Mouse (Mus musculus) macrophage (primary cell): ENCODE measurements around the gene Chst8. TPM values are rescaled to one million over a fixed set of nuclear protein-coding genes. Genes with fewer than 3 reads are reported as not detected.

ENCODE experiments used
- H3K27ac ChIP-seq: fragments of 350-480 bp; formaldehyde crosslinking; 2 replicates; pipeline ENCODE4 v1.9.0; 2021
- H3K36me3 ChIP-seq: fragments of 350-480 bp; formaldehyde crosslinking; 2 replicates; pipeline ENCODE4 v1.9.0; 2021; ENCODE audit errors: inconsistent target
- H3K4me3 ChIP-seq: fragments of 350-480 bp; formaldehyde crosslinking; 2 replicates; pipeline ENCODE4 v1.9.0; 2021; ENCODE audit errors: inconsistent target
- H3K79me2 ChIP-seq: fragments of 350-480 bp; formaldehyde crosslinking; 2 replicates; pipeline ENCODE4 v1.9.0; 2021; ENCODE audit errors: inconsistent target
- WGBS: methylation state at CpG from one replicate; pipeline ENCODE4 v1.1.7; 2026; ENCODE audit warnings: inconsistent platforms; ENCODE audit not compliant: missing documents; 5-methylcytosine and 5-hydroxymethylcytosine counted together
- polyA plus RNA-seq: library from polyadenylated mRNA; stranded (reverse); fragments of 250-400 nt; gene quantifications from 3 replicates; pipeline ENCODE4 v1.2.4, GENCODE M21; 2018; ENCODE audit warnings: inconsistent platforms

Chst8 gene
- polyA plus RNA-seq, 1 experiment from 2014 or later: not detected

- Histone ChIP-seq H3K36me3 (no peaks in the 10 kb centered on the region), H3K4me3 (no peak overlapping the region), H3K79me2 (no peaks in the 10 kb centered on the region), H3K27ac (no peak overlapping the region)
- WGBS: 86% methylated on average over 7 of the region's 7 CpGs
These were observed 62.2 kb downstream of the Chst8 start for GRCm38 (mm10) chr7:34750350-34750749.

DNA sequence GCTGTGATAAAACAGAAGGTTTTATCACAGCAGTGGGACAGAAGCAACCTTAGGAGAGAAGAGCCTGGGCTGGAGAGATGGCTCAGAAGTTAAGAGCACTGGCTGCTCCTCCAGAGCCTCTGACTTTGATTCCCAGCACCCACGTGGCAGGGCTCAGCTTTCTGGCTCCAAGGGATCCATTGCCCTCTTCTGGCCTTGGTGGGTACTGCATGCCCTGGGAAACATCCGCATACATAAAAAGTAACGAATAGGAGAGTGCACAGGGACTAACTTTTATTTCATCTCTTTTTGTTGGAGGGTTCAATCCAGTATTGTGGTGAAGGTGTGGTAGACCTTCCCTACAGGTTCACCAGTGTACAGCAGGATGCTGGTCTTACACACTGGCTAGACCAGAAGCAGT is 62.8 kb downstream of the Chst8 start:
- WGBS: 70% methylated on average over 3 of the region's 3 CpGs
- Histone ChIP-seq H3K79me2 (no peaks in the 10 kb centered on the region), H3K27ac (no peak overlapping the region), H3K36me3 (no peaks in the 10 kb centered on the region), H3K4me3 (no peak overlapping the region)

DNA sequence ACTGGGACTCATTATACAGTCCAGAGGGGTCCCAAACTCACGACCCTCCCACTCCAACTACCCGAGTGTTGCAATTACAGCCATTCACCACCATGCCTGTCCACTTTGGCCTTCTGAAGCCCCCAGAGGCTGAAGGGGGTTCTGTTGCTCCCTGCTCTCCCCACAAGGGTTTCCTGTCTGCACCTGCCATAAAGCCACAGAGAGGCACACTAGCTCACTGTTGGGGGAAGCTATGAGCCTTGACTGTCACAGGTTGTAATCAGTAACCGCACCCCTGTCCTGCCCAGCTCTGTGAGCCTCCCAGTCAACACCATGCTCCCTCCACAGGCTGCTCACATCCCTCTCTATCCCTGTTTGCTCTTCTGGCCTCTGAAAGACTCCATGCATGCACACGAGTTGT is 64.0 kb downstream of the Chst8 start:
- no peak overlapping the region for H3K27ac ChIP-seq
- 57% methylated on average over 4 of the region's 4 CpGs for WGBS

DNA sequence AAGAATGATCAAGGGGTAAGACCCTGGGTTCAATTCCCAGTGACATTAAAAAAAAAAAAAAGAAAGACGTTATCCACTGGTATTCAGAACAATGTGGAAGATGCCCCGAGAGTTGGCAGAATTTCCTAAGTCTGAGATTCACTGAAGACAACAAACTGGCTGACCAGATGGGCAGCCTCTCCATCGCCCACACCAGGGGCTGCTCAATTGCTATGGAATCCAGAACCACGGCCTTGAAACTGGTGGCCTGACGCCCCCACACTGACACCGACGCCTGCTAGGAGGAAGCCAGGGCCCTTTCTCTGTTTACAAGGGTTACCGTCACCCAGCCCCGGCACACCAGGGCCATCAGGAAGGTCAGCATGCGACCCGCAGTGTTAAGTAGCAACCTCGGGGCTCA is 64.8 kb downstream of the Chst8 start:
- Histone ChIP-seq H3K4me3 (no peak overlapping the region), H3K79me2 (no peaks in the 10 kb centered on the region), H3K36me3 (no peaks in the 10 kb centered on the region), H3K27ac (no peak overlapping the region)
- WGBS: 82% methylated on average over 12 of the region's 12 CpGs

More for the DNA sequence above, 64.0 kb downstream of the Chst8 start:
- Histone ChIP-seq H3K36me3 (no peaks in the 10 kb centered on the region), H3K4me3 (no peak overlapping the region), H3K79me2 (no peaks in the 10 kb centered on the region)

DNA sequence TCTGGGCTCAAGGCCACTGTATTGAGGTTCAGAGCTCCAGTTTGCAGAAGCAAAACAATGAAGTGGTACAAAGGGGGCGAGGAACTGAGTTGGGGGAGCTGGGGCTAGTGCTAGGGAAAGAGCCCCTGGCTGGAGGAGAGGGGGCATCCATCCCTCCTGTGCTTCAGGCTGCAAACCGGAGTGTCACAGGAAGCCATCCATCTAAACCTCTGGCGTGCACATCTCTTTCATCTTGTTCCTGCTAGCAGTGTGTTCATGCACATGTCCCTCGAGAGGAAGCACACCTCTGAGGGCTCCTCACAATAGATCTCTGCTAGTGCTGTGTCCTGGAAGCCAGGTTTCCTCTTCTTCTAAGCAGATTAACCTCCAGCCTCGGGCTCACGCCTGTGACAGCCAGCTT is 65.9 kb downstream of the Chst8 start:
- no peak overlapping the region for H3K4me3 ChIP-seq
- no peaks in the 10 kb centered on the region for H3K79me2 ChIP-seq
- WGBS: 32% methylated on average over 6 of the region's 6 CpGs
- no peak overlapping the region for H3K27ac ChIP-seq
- no peaks in the 10 kb centered on the region for H3K36me3 ChIP-seq

DNA sequence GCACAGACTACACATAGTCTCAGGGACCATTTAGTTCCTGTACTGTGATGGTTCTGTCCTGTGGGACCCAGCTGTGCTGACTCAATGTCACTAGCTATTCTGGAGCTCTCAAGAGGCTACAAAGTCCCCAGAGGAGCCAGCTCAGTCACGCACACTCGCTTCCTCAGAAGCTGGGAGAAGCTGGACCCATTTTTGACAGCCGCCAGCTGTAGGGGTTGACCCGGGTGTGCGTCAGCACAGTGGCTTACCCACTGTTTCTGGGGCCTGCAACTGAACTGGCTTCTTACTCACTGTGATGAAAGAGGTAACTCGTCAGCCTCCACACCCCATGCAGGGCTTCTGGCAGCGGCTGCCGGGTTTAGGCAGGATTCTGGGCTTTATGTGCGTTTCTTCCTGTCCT is 66.3 kb downstream of the Chst8 start:
- Histone ChIP-seq H3K79me2 (no peaks in the 10 kb centered on the region), H3K36me3 (no peaks in the 10 kb centered on the region), H3K27ac (no peak overlapping the region), H3K4me3 (no peak overlapping the region)
- WGBS: 61% methylated on average over 9 of the region's 9 CpGs

DNA sequence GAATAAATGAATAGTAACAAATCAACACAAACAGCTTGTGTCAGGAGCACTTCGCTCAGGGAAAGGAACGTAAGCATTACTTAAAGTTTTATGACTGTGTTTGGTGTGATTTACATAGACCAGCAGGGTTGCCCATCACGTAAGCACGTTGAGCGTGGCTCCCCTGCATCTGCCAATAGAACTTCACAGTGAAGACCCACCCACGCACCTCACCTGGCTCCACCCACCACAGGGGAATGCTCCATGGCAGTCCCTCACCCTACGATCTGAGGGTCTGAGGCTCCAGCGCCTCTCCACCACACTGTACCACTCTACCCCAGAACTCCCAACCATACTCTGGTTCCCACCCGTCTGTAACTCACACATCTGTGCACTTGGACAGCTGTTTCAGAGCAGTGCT is 67.1 kb downstream of the Chst8 start:
- H3K4me3 ChIP-seq: no peak overlapping the region
- H3K27ac ChIP-seq: no peak overlapping the region
- 75% methylated on average over 9 of the region's 9 CpGs for WGBS
- no peaks in the 10 kb centered on the region for H3K79me2 ChIP-seq
- no peaks in the 10 kb centered on the region for H3K36me3 ChIP-seq

GRCm38 (mm10) chr7:34744994-34745393 is 67.5 kb downstream of the Chst8 start:
- Histone ChIP-seq H3K4me3 (no peak overlapping the region), H3K27ac (no peak overlapping the region), H3K79me2 (no peaks in the 10 kb centered on the region), H3K36me3 (no peaks in the 10 kb centered on the region)
- 95% methylated on average over 8 of the region's 8 CpGs for WGBS

DNA sequence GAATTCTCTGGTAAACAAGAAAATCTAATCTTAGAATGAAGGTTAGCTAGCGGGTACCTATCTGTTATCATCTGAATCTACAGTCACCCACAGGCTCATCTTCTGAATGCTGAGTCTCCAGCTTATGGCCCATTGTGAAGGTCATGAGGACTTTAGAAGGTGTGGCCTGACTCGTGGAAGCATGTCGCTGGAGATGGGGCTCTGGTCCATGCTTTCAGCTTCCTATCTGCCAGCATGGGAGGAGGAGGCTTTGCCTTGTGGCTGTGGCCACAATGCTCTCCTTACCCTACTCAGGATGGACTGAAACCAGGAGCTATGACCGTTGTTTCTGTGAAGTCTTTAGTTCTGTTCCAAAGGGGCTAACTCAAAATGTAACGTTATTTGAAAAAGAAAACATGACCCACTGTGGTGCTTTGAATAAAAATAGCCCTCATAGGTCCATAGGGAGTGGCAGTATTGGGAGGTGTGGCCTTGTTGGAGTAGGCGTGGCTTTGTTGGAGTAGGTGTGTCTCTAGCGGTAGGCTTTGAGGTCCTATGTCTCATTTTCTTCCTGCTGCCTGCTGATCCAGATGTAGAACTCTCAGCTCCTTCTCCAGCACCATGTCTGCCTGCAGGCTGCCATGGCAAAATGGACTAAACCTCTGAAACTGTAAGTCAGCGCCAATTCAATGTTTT is 69.0 kb downstream of the Chst8 start:
- WGBS: 76% methylated on average over 8 of the region's 8 CpGs
- H3K4me3 ChIP-seq: no peak overlapping the region
- no peaks in the 10 kb centered on the region for H3K36me3 ChIP-seq
- no peaks in the 10 kb centered on the region for H3K79me2 ChIP-seq
- no peak overlapping the region for H3K27ac ChIP-seq

DNA sequence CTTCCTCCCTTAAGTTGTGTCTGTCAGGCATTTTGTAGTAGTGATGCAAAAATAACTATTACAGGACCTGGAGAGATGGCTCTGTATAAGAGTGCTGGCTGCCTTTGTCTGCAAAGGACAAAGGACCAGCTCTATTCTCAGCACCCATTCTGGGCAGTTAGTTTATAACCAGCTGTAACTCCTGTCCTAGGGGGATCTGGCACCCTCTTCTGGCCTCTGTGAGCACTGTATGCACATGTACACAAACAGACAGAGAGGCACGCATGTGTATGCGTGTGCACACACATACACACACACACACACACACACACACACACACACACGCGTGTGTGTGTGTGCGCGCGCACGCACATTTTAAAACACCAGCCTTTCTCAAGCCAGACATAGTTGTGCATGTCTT is 73.1 kb downstream of the Chst8 start:
- H3K79me2 ChIP-seq: no peaks in the 10 kb centered on the region
- no peak overlapping the region for H3K4me3 ChIP-seq
- WGBS: 94% methylated on average over 8 of the region's 8 CpGs
- H3K36me3 ChIP-seq: no peaks in the 10 kb centered on the region
- H3K27ac ChIP-seq: no peak overlapping the region

- no peak overlapping the region for H3K4me3 ChIP-seq
- H3K36me3 ChIP-seq: no peaks in the 10 kb centered on the region
- H3K79me2 ChIP-seq: no peaks in the 10 kb centered on the region
- no peak overlapping the region for H3K27ac ChIP-seq
- WGBS: 77% methylated on average over 6 of the region's 6 CpGs
These were observed 75.3 kb downstream of the Chst8 start for GRCm38 (mm10) chr7:34737206-34737605.

GRCm38 (mm10) chr7:34734348-34734747 is 78.2 kb downstream of the Chst8 start:
- WGBS: 76% methylated on average over 6 of the region's 6 CpGs
- no peaks in the 10 kb centered on the region for H3K36me3 ChIP-seq
- H3K4me3 ChIP-seq: no peak overlapping the region
- no peak overlapping the region for H3K27ac ChIP-seq
- H3K79me2 ChIP-seq: no peaks in the 10 kb centered on the region

DNA sequence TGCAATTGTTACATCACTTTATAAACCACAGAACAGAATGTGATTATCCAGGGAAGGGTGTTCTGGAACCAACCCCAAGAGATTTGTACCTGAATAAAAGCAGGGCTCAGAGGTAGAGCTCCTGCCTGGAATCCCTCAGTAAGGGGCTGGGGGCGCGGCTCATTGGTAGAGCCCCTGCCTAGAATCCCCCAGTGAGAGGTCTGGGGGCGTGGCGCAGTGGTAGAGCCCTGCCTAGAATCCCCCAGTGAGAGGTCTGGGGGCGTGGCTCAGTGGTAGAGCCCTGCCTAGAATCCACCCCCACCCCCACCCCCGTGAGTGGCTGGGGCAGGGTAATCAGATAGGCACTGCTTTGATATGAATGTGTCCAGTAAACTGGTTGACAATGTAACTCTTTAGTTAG is 83.6 kb downstream of the Chst8 start:
- H3K36me3 ChIP-seq: no peaks in the 10 kb centered on the region
- no peaks in the 10 kb centered on the region for H3K79me2 ChIP-seq
- WGBS: 41% methylated on average over 6 of the region's 6 CpGs
- H3K27ac ChIP-seq: no peak overlapping the region
- no peak overlapping the region for H3K4me3 ChIP-seq

GRCm38 (mm10) chr7:34725206-34725605 is 87.3 kb downstream of the Chst8 start:
- Histone ChIP-seq H3K4me3 (no peak overlapping the region), H3K27ac (no peak overlapping the region), H3K79me2 (no peaks in the 10 kb centered on the region), H3K36me3 (no peaks in the 10 kb centered on the region)
- WGBS: 73% methylated on average over 4 of the region's 4 CpGs

GRCm38 (mm10) chr7:34722551-34723230 is 89.8 kb downstream of the Chst8 start:
- WGBS: 75% methylated on average over 11 of the region's 11 CpGs
- Histone ChIP-seq H3K27ac (no peak overlapping the region), H3K4me3 (no peak overlapping the region), H3K79me2 (no peaks in the 10 kb centered on the region), H3K36me3 (no peaks in the 10 kb centered on the region)
